Mouse (Mus musculus) testis, postnatal 10 days (tissue): ENCODE data around the gene Zfp146.
"Not testable (repeated sequence)": the region's sequence is repeated elsewhere in the genome, so short reads cannot be mapped to it uniquely, and the experiment has no call there.

Experiments used
- DNase-seq: peaks from one replicate; pipeline ENCODE4 v3.0.0; 2021; ENCODE audit warnings: low spot score

The Zfp146 gene

GRCm38 (mm10) chr7:30192088-30192487, 22.5 kb upstream of the Zfp146 start:
- no peak for DNase-seq

GRCm38 (mm10) chr7:30189116-30189491, 19.6 kb upstream of the Zfp146 start:
- DNase-seq = no peak

- DNase-seq = no peak
Measured at GRCm38 (mm10) chr7:30188344-30189115, 19.0 kb upstream of the Zfp146 start.

GRCm38 (mm10) chr7:30184641-30185348, 15.2 kb upstream of the Zfp146 start:
- DNase-seq = no peak

GRCm38 (mm10) chr7:30183879-30184289, 14.3 kb upstream of the Zfp146 start, which contains the start of gene Cox7a1:
Gene Cox7a1, plus strand, starts transcription at chr7:30184144.
- DNase-seq = peak; percentile 89

- not testable (repeated sequence) for DNase-seq
Measured at GRCm38 (mm10) chr7:30183189-30183588, 13.6 kb upstream of the Zfp146 start.

- DNase-seq = not testable (repeated sequence)
Measured at GRCm38 (mm10) chr7:30181929-30182328, 12.4 kb upstream of the Zfp146 start.

GRCm38 (mm10) chr7:30181308-30181707, 11.8 kb upstream of the Zfp146 start:
- DNase-seq = peak; percentile 87

- no peak for DNase-seq
Measured at GRCm38 (mm10) chr7:30178256-30178655, 8.7 kb upstream of the Zfp146 start.

- DNase-seq = no peak
Measured at GRCm38 (mm10) chr7:30176474-30176873, 6.9 kb upstream of the Zfp146 start.

GRCm38 (mm10) chr7:30170283-30170951, 867 bp upstream of the Zfp146 start:
- DNase-seq = no peak

- no peak for DNase-seq
Measured at GRCm38 (mm10) chr7:30168914-30169582, 502 bp downstream of the Zfp146 start.

GRCm38 (mm10) chr7:30164745-30165144, 4.8 kb downstream of the Zfp146 start:
- no peak for DNase-seq

GRCm38 (mm10) chr7:30163113-30163512, 6.4 kb downstream of the Zfp146 start:
- DNase-seq = no peak

- DNase-seq = no peak
Measured at GRCm38 (mm10) chr7:30155507-30155906, 14.0 kb downstream of the Zfp146 start.

- no peak for DNase-seq
Measured at GRCm38 (mm10) chr7:30154040-30154439, 15.5 kb downstream of the Zfp146 start.

GRCm38 (mm10) chr7:30147011-30147410, 22.5 kb downstream of the Zfp146 start:
- no peak for DNase-seq

GRCm38 (mm10) chr7:30143555-30144209, 25.9 kb downstream of the Zfp146 start:
- peak; percentile 81 for DNase-seq

- no peak for DNase-seq
Measured at GRCm38 (mm10) chr7:30143170-30143554, 26.4 kb downstream of the Zfp146 start.

GRCm38 (mm10) chr7:30136826-30137225, 32.7 kb downstream of the Zfp146 start:
- DNase-seq = no peak

GRCm38 (mm10) chr7:30132396-30132795, 37.2 kb downstream of the Zfp146 start:
- DNase-seq = no peak

- no peak for DNase-seq
Measured at GRCm38 (mm10) chr7:30129900-30130299, 39.6 kb downstream of the Zfp146 start.
